Mouse (Mus musculus) cortical plate, adult 2 months (tissue): ENCODE results near the gene Mc1r. TPM values are rescaled to one million over a fixed set of nuclear protein-coding genes. Genes with fewer than 3 reads are reported as not detected.

Source experiments
- H3K27ac ChIP-seq: fragments of 200-500 bp; 2 replicates; pipeline ENCODE4 v1.5.1; 2012; ENCODE audit warnings: low read length, control low read depth, inconsistent platforms; ENCODE audit not compliant: insufficient read depth
- H3K4me1 ChIP-seq: fragments of 200-500 bp; 2 replicates; pipeline ENCODE4 v1.6.1; 2011; ENCODE audit warnings: low read length; ENCODE audit not compliant: control insufficient read depth, insufficient read depth
- H3K4me3 ChIP-seq: fragments of 200-500 bp; 2 replicates; pipeline ENCODE4 v1.5.1; 2011; ENCODE audit warnings: mild to moderate bottlenecking, low read length, control low read depth; ENCODE audit not compliant: insufficient read depth
- CTCF ChIP-seq: fragments of 200-500 bp; IDR thresholded peaks from 2 replicates; pipeline ENCODE4 v1.5.1; 2011; ENCODE audit warnings: mild to moderate bottlenecking, control low read depth, low read length; ENCODE audit not compliant: insufficient read depth; ENCODE audit errors: extremely low read depth
- POLR2A ChIP-seq: fragments of 200-500 bp; IDR thresholded peaks from 2 replicates; pipeline ENCODE4 v1.6.1; 2011; ENCODE audit warnings: mild to moderate bottlenecking, low read length, control low read depth; ENCODE audit not compliant: insufficient read depth; ENCODE audit errors: extremely low read depth
- polyA plus RNA-seq: library from polyadenylated mRNA; depleted of rRNA; stranded (reverse); fragments of >200 nt; gene quantifications from 2 replicates; pipeline ENCODE4 v1.2.3, GENCODE M21; 2012; rRNA removed

Gene Mc1r
- 0.02 and 0.06 TPM in 2 replicates for polyA plus RNA-seq

- H3K4me3 ChIP-seq: no peak within 1 kb of the TSS
- H3K4me1 ChIP-seq: peaks cover 4% of the 10 kb centered on the region; the same call in 1 of the 2 replicates
- no peak within 1 kb of the TSS for H3K27ac ChIP-seq
- TF ChIP-seq CTCF (peak; percentile 88), POLR2A (no peak)
Observed at GRCm38 (mm10) chr8:123406786-123407185, at the start of gene Mc1r. TSS of gene Mc1r (plus strand) at chr8:123407107.

- TF ChIP-seq POLR2A (no peak), CTCF (peak; percentile 99)
- Histone ChIP-seq H3K4me3 (no peak overlapping the region), H3K27ac (no peak overlapping the region), H3K4me1 (no peaks in the 10 kb centered on the region)
Observed at GRCm38 (mm10) chr8:123361082-123361739, 45.7 kb upstream of the Mc1r start.

DNA sequence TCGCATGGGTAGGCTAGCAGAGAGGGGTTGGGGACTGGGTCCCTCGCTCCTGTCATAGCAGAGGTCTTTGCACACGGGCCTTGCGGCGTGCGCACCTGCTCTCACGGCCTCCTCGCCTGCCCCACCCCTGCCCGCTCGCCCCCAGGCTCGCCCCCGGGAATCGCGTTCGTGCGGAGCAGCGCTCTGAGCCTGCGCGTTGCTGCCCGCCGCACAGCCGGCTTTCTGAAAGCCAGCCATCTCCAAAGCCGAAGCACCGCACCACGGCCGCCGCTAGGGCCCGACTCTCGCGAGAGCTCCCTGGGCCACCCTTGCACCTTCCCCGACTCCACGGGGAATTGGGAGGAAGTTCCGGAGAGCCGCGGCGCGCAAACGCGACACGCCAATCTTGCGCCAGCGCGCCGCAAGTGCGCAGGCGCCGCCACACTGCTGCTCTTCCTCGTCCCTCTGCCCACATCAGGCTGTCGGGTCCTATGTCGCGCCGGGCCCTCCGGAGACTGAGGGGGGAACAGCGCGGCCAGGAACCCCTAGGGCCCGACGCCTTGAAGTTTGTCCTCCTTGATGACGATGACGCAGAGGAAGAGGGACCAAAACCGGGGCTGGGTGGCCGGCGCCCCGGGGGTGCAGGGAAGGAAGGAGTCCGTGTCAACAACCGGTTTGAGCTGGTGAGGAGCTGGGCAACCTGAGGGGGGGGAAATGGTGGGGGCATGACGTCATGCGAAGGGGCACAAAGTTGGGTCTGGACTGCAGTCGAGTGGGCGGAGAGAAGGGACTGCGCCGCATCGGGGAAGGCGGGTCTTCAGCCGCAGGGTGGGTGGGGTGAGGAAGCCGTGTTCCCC, 33.3 kb upstream of the Mc1r start, which contains the start of gene Tcf25:
Gene Tcf25, plus strand, starts transcription at position 351 of the 836 bp plus-strand sequence.
- TF ChIP-seq CTCF: 0 out of 2 replicates have a peak, but pooled peaks have one; percentile 10
- TF ChIP-seq POLR2A: peak; percentile 74; the same call in 1 of the 2 replicates
- H3K27ac ChIP-seq: peak within 1 kb of the TSS; percentile 97
- peak within 1 kb of the TSS; percentile 94 for H3K4me3 ChIP-seq
- peaks cover 10% of the 10 kb centered on the region for H3K4me1 ChIP-seq

DNA sequence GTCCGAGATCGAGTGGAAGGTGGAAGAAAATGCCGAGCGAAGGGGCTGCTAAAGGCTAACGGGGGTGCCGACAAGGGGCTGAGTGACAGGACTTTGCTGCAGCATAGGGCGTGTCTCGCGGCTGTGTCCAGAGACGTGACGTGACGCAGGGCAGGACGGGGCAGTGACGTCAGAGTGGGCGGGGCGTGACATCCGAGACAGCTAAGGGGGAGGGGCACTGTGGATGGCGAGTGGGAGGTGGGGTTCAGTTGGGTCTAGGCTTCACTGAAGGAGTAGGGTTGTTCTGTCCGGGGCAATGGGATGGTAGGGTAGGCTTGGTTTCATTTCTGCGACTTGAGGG, 32.7 kb upstream of the Mc1r start:
- TF ChIP-seq CTCF (no peak), POLR2A (peak; percentile 77)
- Histone ChIP-seq H3K4me3 (peak overlapping the region; percentile 94), H3K4me1 (peaks cover 10% of the 10 kb centered on the region), H3K27ac (peak overlapping the region; percentile 97)

DNA sequence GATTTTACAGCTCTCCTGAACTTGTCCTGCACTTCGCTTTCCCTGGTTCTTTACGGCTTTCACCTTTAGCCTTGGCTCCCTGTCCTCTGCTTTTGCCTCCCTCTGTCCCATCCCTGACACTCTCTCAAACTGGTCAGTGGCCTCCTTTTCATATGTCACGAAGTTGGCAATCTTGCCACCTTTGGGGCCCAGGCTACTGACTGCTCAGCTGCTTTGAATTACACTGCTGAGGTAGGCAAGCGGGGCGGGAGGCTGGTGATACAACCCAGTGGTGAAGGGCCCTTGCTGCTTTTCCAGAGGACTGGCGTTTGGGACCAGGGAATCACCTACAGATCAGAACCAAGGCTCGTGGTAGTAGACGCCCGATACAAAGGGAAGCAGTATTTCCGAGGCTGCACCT, 31.2 kb upstream of the Mc1r start:
- TF ChIP-seq CTCF: no peak
- H3K4me1 ChIP-seq: peaks cover 10% of the 10 kb centered on the region
- no peak overlapping the region for H3K4me3 ChIP-seq
- no peak overlapping the region for H3K27ac ChIP-seq

GRCm38 (mm10) chr8:123376106-123376505, 30.8 kb upstream of the Mc1r start:
- peaks cover 10% of the 10 kb centered on the region for H3K4me1 ChIP-seq
- TF ChIP-seq POLR2A (no peak), CTCF (no peak)
- H3K4me3 ChIP-seq: no peak overlapping the region
- no peak overlapping the region for H3K27ac ChIP-seq

DNA sequence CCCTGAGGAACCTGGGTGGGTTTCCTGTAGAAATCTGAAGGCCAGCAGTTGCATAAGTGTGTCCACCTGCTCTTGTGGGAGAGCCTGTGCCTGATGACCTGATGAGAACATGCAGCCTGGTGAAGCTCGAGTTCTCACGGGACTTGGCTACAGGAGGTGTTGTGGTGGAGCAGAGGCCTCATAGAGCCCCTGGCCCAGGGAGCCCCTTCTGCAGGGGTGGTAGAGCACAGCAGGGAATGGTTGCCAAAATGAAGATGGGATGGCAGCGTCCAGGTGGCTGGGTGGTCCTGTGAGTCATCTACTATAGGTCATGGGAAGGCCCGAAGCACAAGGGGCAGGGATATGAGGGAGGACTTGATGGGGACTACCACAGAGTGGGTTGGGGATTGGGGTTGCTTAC, 25.2 kb upstream of the Mc1r start:
- TF ChIP-seq POLR2A: no peak
- TF ChIP-seq CTCF: no peak
- no peak overlapping the region for H3K27ac ChIP-seq

DNA sequence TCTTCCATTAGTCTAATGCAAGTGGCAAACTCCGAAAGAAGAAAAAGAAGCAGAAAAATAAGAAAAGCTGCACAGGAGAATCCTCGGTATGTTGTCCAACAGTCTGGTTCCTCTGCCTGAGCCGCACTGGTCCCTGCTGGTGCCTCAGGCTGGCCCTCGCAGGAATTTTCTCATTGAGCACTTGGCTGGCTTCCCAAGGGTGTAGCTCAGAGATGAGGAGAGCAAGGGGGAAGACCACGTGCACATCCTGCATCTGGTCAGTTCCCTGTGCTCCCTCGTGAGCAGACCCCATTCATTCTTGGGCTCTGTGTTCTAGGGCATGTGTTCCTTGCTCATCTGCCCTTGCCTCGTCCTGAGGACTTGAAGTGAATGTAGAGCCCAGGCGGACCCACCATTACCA, 24.4 kb upstream of the Mc1r start:
- TF ChIP-seq POLR2A (no peak), CTCF (no peak)
- Histone ChIP-seq H3K27ac (no peak overlapping the region), H3K4me1 (no peaks in the 10 kb centered on the region), H3K4me3 (no peak overlapping the region)

More for the DNA sequence above, 25.2 kb upstream of the Mc1r start:
- Histone ChIP-seq H3K4me1 (no peaks in the 10 kb centered on the region), H3K4me3 (no peak overlapping the region)

- Histone ChIP-seq H3K27ac (no peak overlapping the region), H3K4me1 (no peaks in the 10 kb centered on the region), H3K4me3 (no peak overlapping the region)
- TF ChIP-seq CTCF (peak; percentile 32; the same call in 1 of the 2 replicates), POLR2A (no peak)
Observed at GRCm38 (mm10) chr8:123384883-123385540, 21.9 kb upstream of the Mc1r start.
